Mouse (Mus musculus) CH12.LX (cell line): ENCODE measurements around the gene Gm21969. TPM values are rescaled to one million over a fixed set of nuclear protein-coding genes. Genes with fewer than 3 reads are reported as not detected.

Experiments used
- DNase-seq: peaks from one replicate; pipeline ENCODE4 v3.0.0-alpha.2; 2013; ENCODE audit errors: extremely low read depth
- H3K27ac ChIP-seq: 2 replicates; pipeline ENCODE4 v1.5.1; 2012; ENCODE audit warnings: low read depth, mild to moderate bottlenecking, control low read depth, moderate library complexity; ENCODE audit not compliant: insufficient read depth
- H3K27me3 ChIP-seq: replicated peaks from 2 replicates; pipeline ENCODE3; 2012; ENCODE audit warnings: inconsistent platforms
- H3K36me3 ChIP-seq, 2 experiments: replicated peaks in 1 of 2; 2 replicates each; pipeline versions ENCODE3 to v1.6.1; 2012; ENCODE audit warnings: inconsistent platforms in 1 of 2, low read length in 1 of 2, mild to moderate bottlenecking in 1 of 2, mixed read lengths in 1 of 2, moderate library complexity in 1 of 2; ENCODE audit not compliant: control insufficient read depth in 1 of 2, insufficient read depth in 1 of 2
- H3K4me1 ChIP-seq, 2 experiments: 2 replicates each; pipeline ENCODE4 v1.6.1; 2012; ENCODE audit warnings: inconsistent platforms in 1 of 2, moderate library complexity in 1 of 2; ENCODE audit not compliant: insufficient read depth in 2 of 2, control insufficient read depth in 1 of 2
- H3K4me2 ChIP-seq: 2 replicates; pipeline ENCODE4 v1.6.1; 2012; ENCODE audit warnings: low read depth, mild to moderate bottlenecking, control low read depth; ENCODE audit not compliant: poor library complexity, insufficient read depth, severe bottlenecking
- H3K4me3 ChIP-seq, 3 experiments: fragments of 150-350 bp in 1 of 3; sonication (generic) in 1 of 3; replicated peaks in 1 of 3; 2 replicates each; pipeline versions ENCODE3 to v1.5.1; 2011 to 2012; ENCODE audit warnings: low read depth in 2 of 3, low read length in 2 of 3, mild to moderate bottlenecking in 2 of 3, moderate library complexity in 2 of 3, control low read depth in 1 of 3, improper control_type of control experiment in 1 of 3, inconsistent platforms in 1 of 3, mixed read lengths in 1 of 3; ENCODE audit not compliant: poor library complexity in 1 of 3
- H3K79me2 ChIP-seq: replicated peaks from 2 replicates; pipeline ENCODE4 v1.6.1; 2012; ENCODE audit warnings: mild to moderate bottlenecking, moderate library complexity; ENCODE audit not compliant: control insufficient read depth, poor library complexity, insufficient read depth, severe bottlenecking; ENCODE audit errors: extremely low read depth
- H3K9ac ChIP-seq: 2 replicates; pipeline ENCODE4 v1.6.1; 2012; ENCODE audit warnings: low read depth, mild to moderate bottlenecking, control low read depth, moderate library complexity; ENCODE audit not compliant: insufficient read depth
- H3K9me3 ChIP-seq: replicated peaks from 2 replicates; pipeline ENCODE3; 2012; ENCODE audit warnings: low read length, inconsistent platforms, mixed read lengths
- BHLHE40 ChIP-seq: IDR thresholded peaks from 2 replicates; pipeline ENCODE4 v1.6.1; 2011; ENCODE audit warnings: mild to moderate bottlenecking, low read depth, low read length, improper control_type of control experiment
- CHD1 ChIP-seq: IDR thresholded peaks from 2 replicates; pipeline ENCODE4 v1.6.1; 2012; ENCODE audit warnings: low read depth, low read length, improper control_type of control experiment, inconsistent platforms
- CHD2 ChIP-seq: IDR thresholded peaks from 2 replicates; pipeline ENCODE4 v1.6.1; 2011; ENCODE audit warnings: low read length, improper control_type of control experiment
- E2F4 ChIP-seq: IDR thresholded peaks from 2 replicates; pipeline ENCODE4 v1.6.1; 2011; ENCODE audit warnings: low read depth, low read length, improper control_type of control experiment; ENCODE audit not compliant: insufficient replicate concordance
- ELF1 ChIP-seq: IDR thresholded peaks from 2 replicates; pipeline ENCODE4 v1.6.1; 2014; ENCODE audit warnings: low read depth, mild to moderate bottlenecking, inconsistent platforms, low read length, improper control_type of control experiment
- GABPA ChIP-seq: IDR thresholded peaks from 2 replicates; pipeline ENCODE4 v1.6.1; 2012; ENCODE audit warnings: low read depth, low read length, improper control_type of control experiment, inconsistent platforms; ENCODE audit not compliant: insufficient replicate concordance
- IRF4 ChIP-seq: IDR thresholded peaks from 2 replicates; pipeline ENCODE4 v1.6.1; 2014; ENCODE audit warnings: low read depth, mild to moderate bottlenecking, inconsistent platforms, low read length, improper control_type of control experiment
- JUND ChIP-seq: conservative IDR thresholded peaks from 2 replicates; pipeline ENCODE4 v1.6.1; 2011; ENCODE audit warnings: low read depth, low read length, improper control_type of control experiment
- MXI1 ChIP-seq: IDR thresholded peaks from 2 replicates; pipeline ENCODE4 v1.6.1; 2011; ENCODE audit warnings: mild to moderate bottlenecking, low read depth, low read length, improper control_type of control experiment
- MYC ChIP-seq: IDR thresholded peaks from 2 replicates; pipeline ENCODE4 v1.6.1; 2011; ENCODE audit warnings: low read depth, mild to moderate bottlenecking, improper control_type of control experiment, low read length
- NRF1 ChIP-seq: IDR thresholded peaks from 2 replicates; pipeline ENCODE4 v1.6.1; 2014; ENCODE audit warnings: low read depth, mild to moderate bottlenecking, inconsistent platforms, low read length, improper control_type of control experiment, moderate library complexity
- PAX5 ChIP-seq: IDR thresholded peaks from 2 replicates; pipeline ENCODE4 v1.6.1; 2012; ENCODE audit warnings: low read length, inconsistent platforms, mixed read lengths
- POLR2AphosphoS2 ChIP-seq: IDR thresholded peaks from 2 replicates; pipeline ENCODE4 v1.6.1; 2011; ENCODE audit warnings: low read depth, low read length, improper control_type of control experiment
- SMC3 ChIP-seq: IDR thresholded peaks from 2 replicates; pipeline ENCODE4 v1.6.1; 2011; ENCODE audit warnings: low read depth, low read length, improper control_type of control experiment
- TBP ChIP-seq: conservative IDR thresholded peaks from 2 replicates; pipeline ENCODE4 v1.6.1; 2011; ENCODE audit warnings: low read depth, low read length, improper control_type of control experiment
- ZC3H11A ChIP-seq: IDR thresholded peaks from 2 replicates; pipeline ENCODE4 v1.6.1; 2012; ENCODE audit warnings: low read depth, mild to moderate bottlenecking, inconsistent platforms, low read length, improper control_type of control experiment
- dilution Hi-C: fragments of 300-500 bp; cut with MboI; formaldehyde crosslinking; loops from 2 replicates; pipeline ENCODE4 v1.14.3; 2020; ENCODE audit warnings: low sequenced_read_pairs; ENCODE audit not compliant: extremely low pct_unique_long_range_greater_than_20kb, extremely low pct_ligation_motif_present
- in situ Hi-C: fragments of 300-500 bp; cut with MboI; formaldehyde crosslinking; loops from 3 replicates; pipeline ENCODE4 v1.14.3; 2019; ENCODE audit warnings: low sequenced_read_pairs, low pct_ligation_motif_present, low pct_unique_long_range_greater_than_20kb, mixed read lengths
- polyA plus RNA-seq: library from polyadenylated mRNA; unstranded; fragments of >175 nt; gene quantifications from 2 replicates; pipeline ENCODE4 v1.2.1, GENCODE M21; 2012; ENCODE audit warnings: low read depth; ENCODE audit not compliant: insufficient read length
- total RNA-seq, 2 experiments: library from RNA; depleted of rRNA; stranded (reverse); fragments of 300-350 nt in 1 of 2; fragments of >200 nt in 1 of 2; gene quantifications; 2 replicates each; pipeline ENCODE4 v1.2.3; 2012 to 2014

Gm21969 gene
- total and polyA plus RNA-seq, 3 experiments = not detected

- H3K36me3 ChIP-seq = peaks cover 0 to 8% of the 10 kb centered on the region in 2 experiments
- 0 out of 4 replicates have a peak, but pooled peaks cover 0 to 2% of the 10 kb centered on the region in 2 experiments for H3K4me1 ChIP-seq
- no peak for DNase-seq
These were observed 27.2 kb downstream of the Gm21969 start for GRCm38 (mm10) chr4:139630171-139630570.

GRCm38 (mm10) chr4:139631141-139631540, 28.2 kb downstream of the Gm21969 start:
- no peak for DNase-seq
- Histone ChIP-seq H3K4me2 (no peak overlapping the region), H3K9ac (no peak overlapping the region), H3K27me3 (no peaks in the 10 kb centered on the region), H3K4me1 (0 out of 4 replicates have a peak, but pooled peaks cover 0 to 2% of the 10 kb centered on the region in 2 experiments), H3K36me3 (peaks cover 5 to 14% of the 10 kb centered on the region in 2 experiments), H3K4me3 (no peak overlapping the region), H3K27ac (no peak overlapping the region), H3K79me2 (no peaks in the 10 kb centered on the region), H3K9me3 (no peaks in the 10 kb centered on the region)
- dilution Hi-C loops (no loop called here), in situ Hi-C loops (no loop called here)
- TF ChIP-seq GABPA (no peak), MXI1 (no peak), TBP (no peak), BHLHE40 (no peak), PAX5 (no peak), IRF4 (no peak), ELF1 (no peak), CHD2 (no peak), E2F4 (no peak), JUND (no peak), POLR2AphosphoS2 (no peak), NRF1 (no peak), SMC3 (no peak), CHD1 (no peak), ZC3H11A (no peak)

More at GRCm38 (mm10) chr4:139630171-139630570, 27.2 kb downstream of the Gm21969 start:
- no peak overlapping the region for H3K27ac ChIP-seq
- TF ChIP-seq NRF1 (no peak), POLR2AphosphoS2 (no peak), MYC (no peak)
- dilution Hi-C loops = no loop called here
- in situ Hi-C loops = no loop called here
- H3K27me3 ChIP-seq = no peaks in the 10 kb centered on the region
- H3K4me2 ChIP-seq = no peak overlapping the region
- no peaks in the 10 kb centered on the region for H3K79me2 ChIP-seq
- H3K4me3 ChIP-seq = no peak overlapping the region
- no peaks in the 10 kb centered on the region for H3K9me3 ChIP-seq
- no peak overlapping the region for H3K9ac ChIP-seq
